Mouse (Mus musculus) WW6 (cell line): ENCODE results near the gene Usp7.
"Not testable (repeated sequence)": the region's sequence is repeated elsewhere in the genome, so short reads cannot be mapped to it uniquely, and the experiment has no call there.

ENCODE experiments used
- DNase-seq: peaks from one replicate; pipeline ENCODE4 v3.0.0-alpha.2; 2013; ENCODE audit warnings: low read depth, low spot score

Gene Usp7

DNA sequence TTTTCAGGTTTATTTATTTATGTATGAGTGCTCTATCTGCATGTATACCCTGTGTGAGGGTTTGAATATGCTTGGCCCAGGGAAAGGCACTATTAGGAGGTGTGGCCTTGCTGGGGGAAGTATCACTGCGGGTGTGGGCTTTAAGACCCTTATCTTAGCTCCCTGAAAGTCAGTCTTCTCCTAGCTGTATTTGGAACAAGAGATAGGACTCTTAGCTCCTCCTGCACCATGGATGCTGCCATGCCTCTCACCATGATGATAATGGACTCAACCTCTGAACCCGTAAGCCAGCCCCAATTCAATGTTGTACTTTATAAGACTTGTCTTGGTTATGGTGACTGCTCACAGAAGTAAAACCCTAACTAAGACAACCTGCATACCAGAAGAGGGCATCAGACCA, 39.8 kb downstream of the Usp7 start:
- no peak for DNase-seq

DNA sequence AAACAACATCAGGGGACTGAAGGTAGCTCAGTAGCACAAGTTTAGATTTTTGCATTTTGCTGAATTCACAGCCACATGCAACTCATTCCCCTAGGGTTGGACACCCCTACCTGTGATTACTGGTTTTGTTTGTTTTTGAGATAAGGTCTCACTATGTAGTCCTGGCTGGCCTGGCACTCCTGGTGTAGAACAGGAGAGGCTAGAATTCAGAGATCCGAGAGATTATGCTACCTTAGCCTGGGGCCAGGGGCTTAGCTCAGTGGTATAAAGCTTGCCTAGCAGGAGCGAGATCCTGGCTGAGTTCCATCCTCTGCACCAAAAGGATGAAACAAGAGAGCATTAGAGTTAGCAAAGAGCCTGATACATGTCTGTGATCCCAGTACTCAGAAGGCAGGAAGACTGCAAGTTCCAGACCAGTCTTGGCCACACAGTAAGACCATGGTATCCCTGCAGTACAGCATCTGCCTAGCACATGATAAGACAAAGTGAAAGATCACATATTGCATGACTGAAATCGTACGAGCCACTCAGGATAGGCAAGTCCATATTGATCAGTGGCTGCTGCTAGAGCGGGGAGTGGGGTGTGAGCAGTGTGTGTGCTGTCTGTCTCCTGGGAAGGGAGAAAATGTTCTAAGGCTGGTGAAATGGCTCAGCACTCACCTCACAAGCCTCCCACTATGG, 40.4 kb downstream of the Usp7 start:
- DNase-seq: no peak

- DNase-seq: no peak
These were observed 43.2 kb downstream of the Usp7 start for GRCm38 (mm10) chr16:8748904-8749303.

GRCm38 (mm10) chr16:8748175-8748846, 43.8 kb downstream of the Usp7 start:
- DNase-seq: no peak

- DNase-seq: no peak
These were observed 44.3 kb downstream of the Usp7 start for GRCm38 (mm10) chr16:8747772-8748171.

- DNase-seq: no peak
These were observed 45.6 kb downstream of the Usp7 start for GRCm38 (mm10) chr16:8746509-8746908.

GRCm38 (mm10) chr16:8745751-8746150, 46.4 kb downstream of the Usp7 start:
- no peak for DNase-seq

DNA sequence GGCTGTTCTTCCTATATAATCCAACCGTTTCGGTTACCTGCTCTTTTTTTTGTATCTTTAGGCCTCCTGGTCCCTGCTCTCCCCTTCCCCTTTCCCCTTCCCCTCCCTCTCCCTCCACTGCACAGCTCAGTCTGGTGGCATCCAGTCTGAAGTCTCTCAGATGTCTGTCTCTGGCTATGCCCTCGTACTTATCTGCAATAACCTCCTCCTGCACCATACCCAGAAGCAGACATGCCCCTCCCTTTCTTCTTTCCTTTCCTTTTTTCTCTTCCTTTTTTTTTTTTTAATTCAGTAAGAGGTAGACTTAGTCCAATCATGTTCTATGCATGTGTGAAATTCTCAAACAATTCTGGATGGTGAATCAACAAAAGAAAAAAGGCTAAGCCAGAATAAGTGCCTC, 48.1 kb downstream of the Usp7 start:
- DNase-seq: no peak

DNA sequence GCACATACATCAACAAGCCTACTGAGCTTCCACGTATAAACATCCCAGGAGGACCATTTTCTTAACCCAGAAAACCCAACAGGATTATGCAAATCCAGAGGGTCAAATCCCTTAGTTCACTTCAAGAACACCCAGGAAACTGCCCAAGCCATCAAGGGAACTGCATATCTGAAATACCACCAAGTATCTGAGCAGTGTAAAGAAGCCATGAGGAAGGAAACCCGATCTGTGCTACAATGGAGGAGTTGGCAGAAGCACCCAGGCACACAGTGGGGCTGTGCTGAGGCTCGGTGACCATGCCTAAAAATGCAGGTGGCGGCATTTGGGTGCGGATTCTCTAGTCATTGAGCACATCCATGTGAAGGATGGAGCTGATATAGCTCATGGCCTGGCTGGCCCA, 50.4 kb downstream of the Usp7 start:
- no peak for DNase-seq

GRCm38 (mm10) chr16:8741110-8741509, 51.0 kb downstream of the Usp7 start:
- DNase-seq: no peak

- no peak for DNase-seq
These were observed 53.3 kb downstream of the Usp7 start for GRCm38 (mm10) chr16:8738542-8739514.

DNA sequence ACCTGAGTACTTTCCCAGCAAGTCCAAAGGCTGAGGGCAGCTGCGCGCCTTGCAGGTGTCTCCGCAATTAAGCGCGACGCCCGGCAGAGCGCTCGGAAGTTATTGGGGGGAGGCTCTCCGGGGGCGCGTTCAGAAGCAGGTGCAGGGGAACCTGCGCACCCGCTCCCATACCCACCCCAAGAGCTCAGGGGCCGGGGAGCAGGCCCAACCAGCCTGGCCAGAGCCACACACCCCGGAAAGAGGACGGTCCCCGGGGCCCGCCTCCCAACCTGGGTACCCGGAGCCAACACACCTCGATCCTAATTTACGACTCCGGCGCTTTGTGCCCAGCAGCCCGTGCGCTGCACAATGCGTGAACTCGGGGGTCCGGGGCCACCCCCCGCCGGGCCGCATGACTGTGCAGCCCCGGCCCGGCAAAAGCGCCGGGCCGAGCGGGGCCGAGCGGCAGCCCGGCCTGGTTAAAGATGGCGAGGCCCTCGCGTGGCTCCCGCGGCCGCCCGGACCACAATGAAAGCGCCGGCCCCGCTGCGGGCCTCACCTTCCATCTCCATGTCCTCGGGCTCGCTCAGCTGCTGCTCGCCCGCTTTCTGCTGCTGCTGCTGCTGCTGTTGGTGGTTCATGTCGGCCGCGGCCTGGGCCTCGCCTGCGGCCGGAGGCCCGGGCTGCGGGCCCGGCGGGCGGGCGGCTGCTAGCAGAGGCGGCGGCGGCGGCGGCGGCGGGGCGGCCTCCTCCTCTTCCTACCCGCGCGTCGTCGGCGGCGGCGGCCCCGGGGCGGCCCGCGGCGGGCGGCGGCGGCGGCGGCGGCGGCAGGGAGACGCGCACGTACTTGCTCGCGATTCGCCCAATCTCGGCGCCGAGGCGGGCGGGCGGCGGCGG, 54.2 kb downstream of the Usp7 start:
- no peak for DNase-seq

DNA sequence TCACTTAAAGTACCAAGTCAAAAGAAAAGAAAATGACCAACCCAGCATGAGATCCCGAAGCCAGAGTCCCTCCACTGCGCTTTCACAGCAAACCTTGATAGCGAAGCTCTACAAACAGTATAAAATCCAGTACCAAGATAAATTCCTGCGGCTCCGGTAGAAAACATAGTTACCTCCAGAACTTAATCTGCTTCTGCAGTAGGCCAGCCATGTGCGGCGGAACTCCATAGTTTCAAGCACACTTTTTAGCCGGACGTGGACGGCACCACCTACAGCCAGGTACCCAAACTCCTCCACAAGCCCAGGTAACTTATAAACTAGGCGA, 54.8 kb downstream of the Usp7 start:
- DNase-seq: no peak

GRCm38 (mm10) chr16:8736757-8737156, 55.4 kb downstream of the Usp7 start:
- no peak for DNase-seq

GRCm38 (mm10) chr16:8736032-8736431, 56.1 kb downstream of the Usp7 start:
- no peak for DNase-seq

DNA sequence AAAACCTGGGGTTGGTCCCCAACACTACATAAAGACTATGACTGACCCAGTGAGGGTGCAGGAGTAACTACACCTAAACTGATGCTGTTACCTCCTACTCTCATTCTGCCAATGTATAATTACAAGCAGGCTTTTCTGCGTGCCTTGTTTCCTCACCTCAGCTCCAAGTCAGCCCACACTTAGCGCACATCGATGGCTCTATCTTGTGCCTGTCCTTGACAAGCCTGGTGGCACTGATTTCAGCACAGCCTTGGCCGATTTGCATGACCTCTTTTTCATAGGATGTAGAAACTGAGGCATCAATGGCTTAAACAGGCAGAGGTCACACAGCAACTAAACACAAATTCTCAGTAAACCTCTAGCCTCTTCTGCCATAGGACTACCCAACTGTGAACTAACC, 57.4 kb downstream of the Usp7 start:
- no peak for DNase-seq

DNA sequence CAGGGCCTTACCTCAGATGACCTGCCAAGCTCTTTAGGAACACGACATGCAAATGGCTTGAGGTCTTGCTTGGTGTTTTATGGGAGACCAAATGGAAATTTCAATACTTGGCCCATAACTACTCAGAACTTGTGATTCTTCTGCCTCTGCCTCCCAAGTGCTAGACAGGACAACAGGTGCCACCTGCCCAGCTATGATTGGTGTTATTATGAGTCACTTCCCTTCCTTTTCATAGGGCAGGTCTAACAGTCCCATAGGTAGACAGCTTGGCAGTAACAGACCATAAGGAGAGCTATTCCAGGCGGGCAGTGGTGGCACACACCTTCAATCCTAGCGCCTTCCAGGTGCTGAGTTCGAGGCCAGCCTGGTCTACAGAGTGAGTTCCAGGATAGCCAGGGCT, 58.5 kb downstream of the Usp7 start:
- DNase-seq: no peak

GRCm38 (mm10) chr16:8732450-8732849, 59.7 kb downstream of the Usp7 start:
- not testable (repeated sequence) for DNase-seq

DNA sequence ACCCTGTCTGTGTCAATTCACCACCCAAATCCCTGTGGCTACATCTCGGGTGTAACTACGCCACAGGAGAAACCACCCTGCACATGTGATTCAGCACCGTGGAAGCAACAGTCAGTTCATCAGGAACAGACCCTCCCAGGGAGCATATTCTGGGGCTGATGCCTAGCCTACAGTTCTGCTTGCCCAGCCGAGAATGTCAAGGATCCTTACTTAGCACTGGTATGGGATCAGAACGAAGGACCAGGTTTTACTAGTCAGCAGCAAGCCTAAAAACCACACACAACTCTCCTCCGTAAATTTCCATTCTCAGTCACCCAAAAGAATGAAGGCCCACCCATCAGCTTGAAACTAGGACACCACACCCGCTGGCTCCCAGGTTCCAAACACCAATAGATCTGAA, 60.5 kb downstream of the Usp7 start:
- no peak for DNase-seq

DNA sequence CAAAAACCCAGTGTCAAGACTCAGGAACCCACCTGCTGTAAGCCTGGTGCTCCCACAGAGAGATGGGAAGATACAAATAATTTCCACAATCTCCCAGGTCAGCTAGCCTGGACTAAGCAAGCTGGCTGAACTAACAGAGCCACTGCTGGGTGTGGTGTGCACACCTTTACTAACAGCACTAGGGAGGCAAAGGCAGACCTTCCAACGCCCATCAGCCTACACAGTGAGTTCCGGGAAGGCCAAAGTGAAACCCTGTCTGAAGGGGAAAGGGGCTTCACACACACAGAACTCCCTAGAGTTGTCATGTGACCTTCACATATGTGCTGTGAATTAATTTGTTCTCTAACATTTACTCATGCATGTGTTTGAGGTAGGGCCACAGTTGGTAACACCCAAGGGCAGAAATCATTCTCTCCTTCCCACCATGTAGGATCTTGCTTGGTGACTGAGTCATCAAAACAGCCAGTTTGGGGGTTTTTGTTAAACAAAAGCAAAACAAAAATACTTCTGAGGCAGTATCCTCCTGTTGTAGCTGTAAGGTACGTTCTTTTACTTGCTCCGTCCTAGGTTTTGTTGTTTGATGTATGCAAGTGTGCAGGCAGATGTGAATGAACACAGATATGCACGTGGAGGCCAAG, 63.9 kb downstream of the Usp7 start:
- no peak for DNase-seq

GRCm38 (mm10) chr16:8725807-8726206, 66.3 kb downstream of the Usp7 start:
- no peak for DNase-seq
